Mouse (Mus musculus): ENCODE results near the gene Chst1.

Chst1 gene

GRCm38 (mm10) chr2:92599487-92600347, at the start of gene Chst1:
Chst1 (plus strand) TSS chr2:92599707.
- DNase-seq: peak; percentile 19 to 31

DNA sequence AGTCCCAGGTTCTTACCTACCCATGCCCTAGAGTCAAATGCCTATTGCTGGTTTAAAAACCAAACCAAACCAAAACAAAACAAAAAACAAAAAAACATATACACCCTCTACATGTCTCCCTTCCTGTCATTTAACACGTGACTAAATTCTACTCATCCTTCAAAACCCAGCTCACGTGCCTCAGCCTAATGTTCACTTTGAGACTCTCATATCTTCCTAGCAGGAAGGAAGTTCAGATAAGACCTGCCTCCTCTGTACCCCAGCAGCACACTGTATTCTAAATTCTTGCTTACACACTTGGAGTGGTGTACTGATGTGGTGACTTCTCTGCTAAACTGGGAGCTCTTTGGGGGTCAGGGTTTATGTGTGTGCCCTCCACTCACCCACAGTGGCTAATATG, 49.5 kb upstream of the Chst1 start:
- DNase-seq: no peak

DNA sequence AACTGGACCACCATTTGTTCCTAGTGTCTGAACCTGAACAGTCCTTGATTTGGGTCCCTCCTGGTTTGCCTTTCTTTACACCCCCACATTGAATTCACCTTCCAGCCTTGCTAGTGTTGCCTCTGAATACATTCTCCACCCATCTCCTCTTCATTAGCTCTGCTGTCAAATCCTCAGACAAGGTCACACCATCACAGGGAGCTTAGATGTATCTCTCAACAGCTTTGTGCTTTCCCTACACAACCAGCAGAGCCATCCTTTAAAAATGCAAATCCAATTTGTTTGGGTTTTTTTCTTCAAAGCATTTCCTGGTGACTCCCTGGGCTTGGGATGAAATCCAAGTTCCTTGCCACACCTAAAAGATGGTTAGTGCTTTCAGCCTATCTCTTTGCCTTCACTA, 45.0 kb upstream of the Chst1 start:
- no peak for DNase-seq

- no peak for DNase-seq
Observed at GRCm38 (mm10) chr2:92562930-92563329, 36.6 kb upstream of the Chst1 start.

DNA sequence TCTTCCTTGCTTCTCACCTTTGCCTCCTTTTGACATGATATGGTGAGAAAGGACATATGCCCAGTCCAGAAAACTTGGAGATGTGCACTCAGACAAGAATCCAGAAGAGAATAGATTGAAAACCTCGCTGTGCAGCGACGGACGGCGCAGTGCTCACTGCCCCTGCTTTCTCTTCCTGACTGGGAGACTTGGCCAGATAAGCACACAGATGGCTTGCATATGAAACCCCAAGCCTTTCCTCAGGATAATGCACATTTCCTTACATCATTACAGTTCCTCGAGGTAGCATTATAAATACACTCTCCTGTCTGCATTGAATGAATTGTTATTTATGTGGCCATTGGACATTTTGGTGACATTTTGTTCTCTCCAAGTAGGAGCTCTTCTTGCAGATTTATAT, 28.9 kb upstream of the Chst1 start:
- no peak for DNase-seq

DNA sequence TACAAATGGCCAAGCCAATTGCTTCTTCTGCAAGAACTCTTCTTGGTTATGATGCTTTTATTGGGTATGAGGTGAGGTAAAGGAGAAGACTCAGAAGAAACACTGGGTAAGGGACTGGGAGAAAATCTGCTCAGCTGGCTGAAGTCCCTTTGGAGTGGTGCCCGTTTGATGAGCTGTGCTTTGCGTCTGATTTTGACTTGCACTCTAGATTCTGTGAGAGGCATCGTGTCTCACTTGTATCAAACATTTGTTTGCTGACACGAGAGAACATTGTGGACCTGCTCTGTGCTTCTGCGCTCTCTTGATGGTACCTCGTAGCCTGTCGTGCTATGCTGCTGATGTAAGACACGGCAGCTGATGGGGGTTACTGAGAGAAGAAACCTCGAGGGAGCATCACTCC, 21.7 kb upstream of the Chst1 start:
- DNase-seq: no peak

- DNase-seq: no peak
Observed at GRCm38 (mm10) chr2:92581302-92581701, 18.2 kb upstream of the Chst1 start.

GRCm38 (mm10) chr2:92582596-92582995, 16.9 kb upstream of the Chst1 start:
- DNase-seq: no peak

GRCm38 (mm10) chr2:92587806-92588205, 11.7 kb upstream of the Chst1 start:
- no peak for DNase-seq

DNA sequence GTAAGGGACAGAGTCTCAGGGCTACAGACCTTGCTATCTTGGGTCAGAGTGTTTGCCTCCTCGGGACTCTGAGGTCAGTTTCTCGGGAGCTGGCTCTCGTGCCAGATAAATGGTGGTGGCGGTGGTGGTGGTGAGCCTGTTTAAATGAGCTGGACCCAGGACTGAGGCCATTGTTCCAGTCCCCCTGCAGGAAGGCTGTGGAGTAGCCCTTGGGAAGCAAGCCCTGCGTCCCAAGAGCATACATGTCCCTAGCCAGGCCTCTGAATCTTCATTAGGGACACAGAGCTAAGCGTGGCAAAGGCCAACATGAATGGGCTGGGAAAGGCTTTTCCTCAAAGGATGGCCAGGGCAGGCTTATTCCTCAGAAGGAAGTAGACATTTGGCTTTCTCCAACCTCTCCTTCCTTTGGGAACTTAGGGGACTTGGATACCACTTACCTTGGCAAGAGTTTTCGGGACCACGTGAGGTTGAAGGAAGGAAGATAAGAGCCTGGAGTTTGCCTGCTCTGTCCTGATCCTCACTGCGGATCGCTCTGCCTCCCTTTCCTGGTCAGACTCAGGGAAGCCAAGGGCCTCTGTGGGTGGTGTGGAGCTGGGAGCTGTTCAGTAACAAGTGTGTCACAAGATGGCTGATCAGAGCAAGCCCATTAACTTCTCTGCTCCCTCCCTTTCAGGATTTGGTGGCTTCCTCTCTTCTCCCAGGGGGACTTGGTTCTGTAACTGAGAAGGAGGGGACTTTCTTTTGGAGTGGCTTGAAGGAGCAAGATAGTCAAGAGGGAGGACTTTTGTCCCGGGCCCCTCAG, 4.4 kb upstream of the Chst1 start:
- no peak for DNase-seq

- DNase-seq: no peak
Observed at GRCm38 (mm10) chr2:92597291-92597690, 2.2 kb upstream of the Chst1 start.

- no peak for DNase-seq
Observed at GRCm38 (mm10) chr2:92598941-92599486, 493 bp upstream of the Chst1 start.

DNA sequence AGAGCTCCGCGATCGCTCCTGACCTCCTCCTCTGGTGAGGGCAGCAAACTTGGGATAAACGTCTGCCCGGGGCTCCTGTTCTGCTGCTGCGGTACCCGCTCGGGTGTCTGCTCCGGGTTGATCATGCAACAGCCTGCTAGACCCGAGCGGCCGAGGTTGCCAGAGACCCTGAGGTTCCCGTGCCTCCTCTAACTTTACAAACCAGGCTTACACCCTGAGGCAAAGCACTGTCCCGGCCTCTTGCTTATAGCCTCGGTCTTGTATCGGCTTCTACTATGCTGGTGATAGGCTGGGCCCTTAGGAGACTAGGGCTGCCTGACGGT, 802 bp downstream of the Chst1 start:
- DNase-seq: no peak

DNA sequence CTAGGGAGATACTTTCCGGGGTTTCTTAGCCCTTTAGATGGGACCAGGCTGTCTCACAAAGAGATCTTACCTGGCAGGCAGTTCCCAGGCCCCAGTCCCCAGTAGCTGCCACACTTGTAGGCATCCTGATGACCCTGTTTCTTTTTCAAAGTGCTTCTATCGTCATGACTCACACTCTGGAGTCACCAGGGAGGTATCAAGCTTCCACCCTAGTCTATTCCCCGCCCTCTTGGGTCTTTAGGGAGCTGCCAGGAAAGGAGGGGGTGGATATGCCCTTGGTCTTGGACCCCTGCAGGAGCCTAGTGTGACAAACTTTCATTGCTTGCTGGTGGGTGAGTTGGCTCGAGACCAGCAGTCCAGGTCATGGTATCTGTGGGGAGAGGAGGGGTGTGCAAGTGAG, 1.7 kb downstream of the Chst1 start:
- DNase-seq: no peak

DNA sequence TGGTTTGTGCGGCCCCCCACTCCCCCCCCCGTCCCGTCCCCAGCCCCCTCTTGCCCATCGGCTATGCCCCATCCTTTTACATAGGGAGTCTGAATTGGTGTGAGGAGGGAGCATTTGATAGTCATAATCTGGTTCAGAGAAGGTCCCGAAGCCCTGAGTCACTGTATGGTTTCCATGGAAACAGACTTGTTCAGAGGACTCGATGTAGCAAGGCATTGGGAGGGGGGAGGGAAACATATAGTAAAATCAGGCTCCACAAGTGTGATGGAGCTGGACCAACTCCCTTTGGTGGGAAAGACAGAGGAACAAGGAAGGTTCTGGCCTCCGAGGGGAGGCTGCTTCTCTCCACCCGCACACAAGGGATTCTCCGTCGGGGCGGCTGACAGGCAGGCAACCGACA, 2.6 kb downstream of the Chst1 start:
- DNase-seq: no peak

DNA sequence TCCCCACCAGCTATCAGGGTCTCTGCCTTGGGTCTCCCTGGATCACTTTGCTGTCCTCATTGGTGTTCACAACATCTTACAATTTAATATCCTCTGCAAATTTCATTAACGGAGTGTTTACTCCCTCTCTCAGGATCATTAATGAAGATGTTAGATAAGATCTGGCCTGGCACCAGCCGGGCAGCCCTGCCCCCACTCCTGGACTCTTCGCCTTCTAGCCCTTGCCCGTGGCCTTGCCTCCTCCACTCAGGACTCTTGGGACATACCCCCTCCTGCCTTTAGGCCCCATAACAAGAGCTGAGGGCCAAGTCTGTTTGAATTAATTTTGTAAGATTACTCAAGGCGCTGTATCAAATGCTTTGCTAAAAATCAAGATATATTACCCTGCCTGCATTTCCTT, 4.1 kb downstream of the Chst1 start:
- no peak for DNase-seq

GRCm38 (mm10) chr2:92604565-92604964, 5.1 kb downstream of the Chst1 start:
- no peak for DNase-seq

- no peak for DNase-seq
Observed at GRCm38 (mm10) chr2:92605995-92606394, 6.5 kb downstream of the Chst1 start.

DNA sequence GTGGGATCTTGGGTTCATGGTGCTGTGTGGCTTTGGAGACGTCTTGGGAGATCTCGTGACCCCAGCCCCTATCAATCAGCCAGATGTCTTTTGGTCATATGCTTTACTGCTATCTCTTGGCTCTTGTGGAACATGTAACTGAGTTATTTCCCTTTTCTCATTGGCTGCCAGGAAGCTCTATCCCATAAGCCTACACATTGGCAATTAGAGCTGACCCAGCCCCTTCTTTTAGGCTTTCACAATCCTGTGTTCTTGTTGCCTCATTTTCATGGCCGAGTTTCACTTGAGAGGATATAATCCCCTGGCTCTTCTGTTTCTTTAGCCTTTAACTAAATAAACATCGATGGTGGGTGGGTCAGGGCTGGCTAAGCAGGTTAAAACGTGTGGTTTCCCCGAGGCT, 7.6 kb downstream of the Chst1 start:
- no peak for DNase-seq

GRCm38 (mm10) chr2:92607592-92607991, 8.1 kb downstream of the Chst1 start:
- no peak for DNase-seq

DNA sequence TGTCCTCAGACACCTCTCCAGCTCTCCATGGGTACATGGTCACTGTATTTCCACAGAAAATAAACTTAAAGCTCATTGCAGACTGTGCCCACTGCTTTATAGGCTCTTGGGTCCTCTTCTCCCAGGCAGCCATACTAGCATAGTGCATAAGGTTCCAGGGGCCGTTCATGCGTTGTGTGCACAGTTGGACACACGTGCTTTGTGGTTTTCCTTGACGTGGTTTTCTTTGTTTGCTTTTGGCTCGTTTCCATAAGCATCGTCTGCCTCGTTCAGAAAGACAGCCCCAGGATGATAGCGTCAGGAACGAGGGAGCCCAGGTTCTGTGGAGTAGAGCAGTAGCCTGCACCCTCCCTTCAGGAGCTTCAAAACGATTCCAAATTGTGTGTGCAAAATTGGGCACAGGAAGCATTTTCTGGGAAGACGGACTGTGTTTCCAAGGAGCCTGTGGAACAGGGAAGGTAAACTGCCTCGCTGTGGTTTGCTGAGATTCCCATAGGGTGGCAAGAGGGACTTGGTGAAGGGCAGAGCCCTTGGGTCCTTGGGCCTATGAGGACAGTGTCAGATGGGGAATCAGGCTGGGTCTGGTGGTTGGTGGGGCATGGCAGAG, 8.6 kb downstream of the Chst1 start:
- no peak for DNase-seq

DNA sequence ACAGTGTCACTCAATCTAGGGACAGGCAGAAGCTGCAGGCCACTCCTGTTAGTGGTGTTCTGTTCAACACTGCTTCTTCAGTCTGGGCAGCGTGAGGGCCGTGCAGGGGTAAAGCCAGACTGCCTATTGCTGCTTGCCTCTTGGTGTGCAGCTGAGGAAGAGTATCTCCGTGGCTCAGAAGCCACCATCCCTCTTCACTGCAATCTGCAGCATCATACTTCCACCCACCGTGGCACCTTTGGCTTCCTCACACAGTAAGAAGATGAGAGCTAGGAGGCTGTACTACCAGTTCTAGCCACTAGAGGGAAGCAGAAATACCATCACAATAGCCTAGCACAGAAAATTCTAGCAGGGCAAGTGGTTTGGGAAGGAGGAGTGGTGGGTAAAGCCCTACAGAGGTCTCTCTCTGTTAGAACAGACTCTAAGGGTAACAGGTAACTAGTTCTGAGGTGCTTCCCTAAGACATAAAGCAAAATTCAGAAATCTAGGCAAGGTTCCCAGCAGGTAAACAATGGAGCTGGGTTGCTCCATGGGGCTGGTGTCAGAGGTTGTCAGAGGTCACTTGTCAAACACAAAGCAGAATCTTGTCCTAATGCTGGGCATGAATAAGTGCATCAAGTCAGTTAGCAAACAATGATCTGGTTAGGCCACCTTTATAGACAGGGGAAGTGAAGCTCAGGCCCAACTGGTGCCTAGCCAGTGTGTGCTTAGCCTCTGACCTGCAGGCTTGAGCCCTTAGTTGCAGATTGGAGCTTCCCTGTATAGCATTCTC, 9.5 kb downstream of the Chst1 start:
- no peak for DNase-seq
